Mouse (Mus musculus): ENCODE results near the gene Nup62. TPM values are rescaled to one million over a fixed set of nuclear protein-coding genes. Genes with fewer than 3 reads are reported as not detected.

The Nup62 gene
- polyA plus RNA-seq, 1 experiment from 2014 or later, result 51.0 TPM

DNA sequence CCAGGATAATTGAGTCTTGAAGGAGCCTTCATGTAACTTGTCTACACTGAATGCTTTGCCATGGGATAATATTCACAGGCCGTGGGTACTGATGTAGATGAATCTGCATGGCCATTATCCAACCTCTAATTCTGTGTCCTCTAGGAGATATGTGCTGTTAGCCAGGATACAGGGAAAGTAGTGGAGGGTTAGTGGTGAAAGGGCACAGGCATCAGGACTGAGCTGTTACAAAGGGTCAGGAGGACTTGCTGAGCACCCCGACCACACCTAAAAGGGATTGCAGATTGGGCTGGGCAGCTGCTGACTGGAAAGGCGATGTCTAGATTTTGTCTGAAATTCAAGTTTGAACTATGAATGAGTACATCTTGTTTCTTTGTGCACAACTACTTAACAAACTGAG is 4.6 kb downstream of the Nup62 start:
- Histone ChIP-seq H3K4me3 (no peak overlapping the region), H3K4me2 (no peak overlapping the region), H3K27me3 (no peaks in the 10 kb centered on the region), H3K36me3 (no peaks in the 10 kb centered on the region), H3K4me1 (replicated peaks) (peaks cover 52% of the 10 kb centered on the region), H3K9me3 (no peaks in the 10 kb centered on the region), H3K27ac (replicated peaks) (no peak overlapping the region), H3K9ac (no peak overlapping the region)
- ATAC-seq (ENCODE audit: low read depth), result no peak
- 84% methylated on average over 3 of the region's 3 CpGs for WGBS

DNA sequence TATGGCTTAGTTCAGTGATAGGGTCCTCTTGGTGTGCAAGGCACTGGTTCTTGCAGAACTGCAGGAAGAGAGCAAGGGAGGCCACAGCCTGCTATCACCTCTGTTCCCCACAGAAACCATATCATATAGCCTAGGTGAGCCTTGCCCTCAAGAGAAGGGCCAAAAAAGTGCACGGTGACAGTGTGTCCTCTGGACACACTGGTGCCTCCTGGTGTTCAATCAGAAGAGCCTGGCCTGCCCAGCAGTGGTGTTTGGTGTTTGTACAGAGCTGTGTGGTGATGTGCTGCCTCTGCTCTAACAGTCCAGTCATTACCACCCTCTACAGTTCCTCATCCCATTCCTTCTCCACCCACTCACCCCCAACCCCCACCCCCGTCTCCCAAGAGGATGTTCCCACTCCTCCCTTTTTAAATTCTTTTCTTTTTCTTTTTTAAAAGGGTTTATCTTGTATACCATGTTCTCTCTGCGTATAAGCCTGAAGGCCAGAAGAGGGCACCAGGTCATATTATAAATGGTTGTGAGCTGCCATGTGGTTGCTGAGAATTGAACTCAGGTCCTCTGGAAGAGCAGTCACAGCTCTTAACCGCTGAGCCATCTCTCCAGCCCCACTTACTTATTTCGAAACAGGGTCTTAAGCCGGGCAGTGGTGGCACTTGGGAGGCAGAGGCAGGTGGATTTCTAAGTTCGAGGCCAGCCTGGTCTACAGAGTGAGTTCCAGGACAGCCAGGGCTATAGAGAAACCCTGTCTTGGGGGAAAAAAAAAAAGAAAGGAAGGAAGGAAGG is 6.0 kb downstream of the Nup62 start:
- Histone ChIP-seq H3K27me3 (no peaks in the 10 kb centered on the region), H3K9ac (no peak overlapping the region), H3K4me3 (no peak overlapping the region), H3K27ac (replicated peaks) (no peak overlapping the region), H3K4me1 (replicated peaks) (peaks cover 50% of the 10 kb centered on the region), H3K36me3 (no peaks in the 10 kb centered on the region), H3K9me3 (no peaks in the 10 kb centered on the region), H3K4me2 (no peak overlapping the region)
- ATAC-seq (ENCODE audit: low read depth), result no peak
- 85% methylated on average over 7 of the region's 7 CpGs for WGBS

DNA sequence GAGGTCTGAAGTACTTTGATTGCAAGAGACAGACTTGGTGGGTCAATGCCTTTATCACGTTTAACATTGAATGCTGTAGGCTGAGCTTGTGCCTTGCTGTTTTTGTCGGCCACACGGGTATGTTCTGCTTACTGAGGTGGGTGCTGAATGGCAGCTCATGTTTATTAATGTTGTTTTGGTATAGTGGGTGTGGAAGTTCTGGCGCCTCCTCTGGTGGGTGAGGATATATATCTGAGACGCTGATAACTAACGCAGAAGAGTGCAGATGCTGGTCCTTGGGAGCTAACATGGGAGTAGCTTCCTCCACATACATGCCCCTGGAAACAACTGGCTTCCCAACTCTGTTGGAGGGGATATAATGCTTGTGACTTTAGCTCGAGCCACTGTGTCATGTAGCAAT is 7.5 kb downstream of the Nup62 start:
- Histone ChIP-seq H3K9me3 (no peaks in the 10 kb centered on the region), H3K27me3 (no peaks in the 10 kb centered on the region), H3K36me3 (peaks cover 7% of the 10 kb centered on the region; the same call in 1 of the 2 replicates), H3K4me3 (no peak overlapping the region), H3K9ac (no peak overlapping the region), H3K4me2 (no peak overlapping the region), H3K27ac (replicated peaks) (no peak overlapping the region), H3K4me1 (replicated peaks) (peaks cover 34% of the 10 kb centered on the region)
- WGBS, result 41% methylated on average over 7 of the region's 7 CpGs
- ATAC-seq (ENCODE audit: low read depth), result no peak

DNA sequence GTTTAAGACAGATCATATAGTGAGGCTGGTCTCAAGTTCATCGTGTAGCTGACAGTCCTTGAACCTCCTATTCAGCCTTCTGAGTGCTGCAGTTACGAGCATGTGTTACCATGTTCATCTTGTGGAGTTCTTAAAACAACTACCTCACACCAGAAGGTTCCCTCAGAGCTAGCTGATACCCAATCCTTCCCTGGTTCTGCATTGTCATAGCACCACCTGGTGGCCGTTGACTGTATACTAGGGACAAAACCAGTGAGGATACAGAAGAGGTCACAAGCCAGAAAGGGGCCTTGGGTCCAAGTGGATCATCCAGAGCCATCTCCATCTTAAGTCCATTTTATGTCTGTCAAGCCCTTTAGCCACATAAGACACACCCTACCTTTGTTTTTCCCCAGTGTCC is 9.0 kb downstream of the Nup62 start:
- H3K27ac ChIP-seq (replicated peaks), result no peak overlapping the region
- H3K4me1 ChIP-seq (replicated peaks), result peaks cover 19% of the 10 kb centered on the region
- no peak overlapping the region for H3K4me2 ChIP-seq
- no peak overlapping the region for H3K4me3 ChIP-seq
- H3K9ac ChIP-seq, result peak overlapping the region; percentile 27; the same call in 1 of the 2 replicates
- peak; percentile 70 for ATAC-seq (ENCODE audit: low read depth)
- H3K27me3 ChIP-seq, result no peaks in the 10 kb centered on the region
- no peaks in the 10 kb centered on the region for H3K9me3 ChIP-seq
- WGBS, result 27% methylated on average over 3 of the region's 3 CpGs
- peaks cover 21% of the 10 kb centered on the region for H3K36me3 ChIP-seq

DNA sequence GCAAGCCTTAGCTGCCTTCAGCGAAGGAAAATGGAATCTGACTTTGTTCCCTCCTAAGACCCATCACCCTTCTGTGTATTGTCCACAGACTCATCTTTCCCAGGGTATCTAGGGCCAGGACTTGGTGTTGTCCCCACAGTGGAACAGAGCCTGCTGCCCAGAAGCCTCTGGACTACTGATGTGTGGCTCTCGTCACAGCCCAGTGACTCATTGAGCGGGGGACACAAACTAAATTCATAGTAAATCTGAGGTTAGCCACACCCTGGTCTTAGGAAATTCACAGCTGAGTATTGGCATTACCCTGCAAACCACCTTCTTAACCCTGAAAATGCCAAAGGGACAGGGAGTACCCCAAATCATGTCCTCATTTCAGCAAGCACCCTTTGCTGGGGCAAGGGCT is 10.9 kb downstream of the Nup62 start:
- WGBS, result 94% methylated on average over 3 of the region's 3 CpGs

DNA sequence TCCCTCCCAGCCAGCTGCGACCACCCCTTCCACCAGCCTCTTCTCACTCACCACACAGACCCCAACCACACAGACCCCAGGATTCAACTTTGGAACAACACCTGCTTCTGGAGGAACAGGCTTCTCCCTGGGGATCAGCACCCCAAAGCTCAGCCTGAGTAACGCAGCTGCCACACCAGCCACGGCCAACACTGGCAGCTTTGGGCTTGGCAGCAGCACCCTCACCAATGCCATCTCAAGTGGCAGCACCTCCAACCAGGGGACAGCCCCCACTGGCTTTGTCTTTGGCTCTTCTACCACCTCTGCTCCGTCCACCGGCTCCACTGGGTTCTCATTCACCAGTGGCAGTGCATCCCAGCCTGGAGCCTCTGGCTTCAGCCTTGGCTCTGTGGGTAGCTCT is 12.8 kb downstream of the Nup62 start:
- Histone ChIP-seq H3K4me1 (replicated peaks) (peaks cover 6% of the 10 kb centered on the region; the same call in 1 of the 2 replicates), H3K36me3 (peaks cover 46% of the 10 kb centered on the region), H3K4me3 (no peak overlapping the region), H3K9me3 (no peaks in the 10 kb centered on the region), H3K27ac (replicated peaks) (no peak overlapping the region), H3K27me3 (no peaks in the 10 kb centered on the region), H3K9ac (no peak overlapping the region), H3K4me2 (no peak overlapping the region)
- WGBS, result 93% methylated on average over 5 of the region's 5 CpGs
- ATAC-seq (ENCODE audit: low read depth), result no peak

More for the DNA sequence above, 10.9 kb downstream of the Nup62 start:
- Histone ChIP-seq H3K4me1 (replicated peaks) (peaks cover 6% of the 10 kb centered on the region; the same call in 1 of the 2 replicates), H3K36me3 (peaks cover 40% of the 10 kb centered on the region), H3K27me3 (no peaks in the 10 kb centered on the region), H3K4me3 (no peak overlapping the region), H3K4me2 (no peak overlapping the region), H3K9me3 (no peaks in the 10 kb centered on the region), H3K27ac (replicated peaks) (no peak overlapping the region), H3K9ac (no peak overlapping the region)
- no peak for ATAC-seq (ENCODE audit: low read depth)

DNA sequence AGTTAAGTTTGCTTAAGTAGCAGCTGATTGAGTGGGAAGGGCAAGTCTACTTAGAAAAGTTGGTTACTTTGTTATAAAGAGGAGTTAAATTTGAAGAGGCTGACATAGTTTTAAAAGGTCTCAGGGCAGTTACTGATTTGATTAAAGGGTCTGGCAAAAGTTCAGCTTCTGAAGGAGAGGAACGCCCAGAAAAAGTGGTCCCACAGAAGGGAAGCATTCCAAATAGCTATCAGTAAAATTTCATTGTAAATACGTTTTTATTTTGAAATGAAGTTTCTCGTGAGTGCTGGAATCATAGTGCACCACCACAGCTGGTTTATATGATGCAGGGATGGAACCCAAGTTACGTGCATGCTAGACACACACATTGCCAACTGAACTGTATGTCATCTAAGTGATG is 16.9 kb downstream of the Nup62 start:
- no peaks in the 10 kb centered on the region for H3K27me3 ChIP-seq
- H3K4me3 ChIP-seq, result no peak overlapping the region
- no peak overlapping the region for H3K4me2 ChIP-seq
- H3K4me1 ChIP-seq (replicated peaks), result 0 out of 2 replicates have a peak, but pooled peaks cover 3% of the 10 kb centered on the region
- no peaks in the 10 kb centered on the region for H3K9me3 ChIP-seq
- H3K27ac ChIP-seq (replicated peaks), result no peak overlapping the region
- ATAC-seq (ENCODE audit: low read depth), result no peak
- peaks cover 44% of the 10 kb centered on the region for H3K36me3 ChIP-seq
- no peak overlapping the region for H3K9ac ChIP-seq
- 81% methylated on average over 4 of the region's 4 CpGs for WGBS

DNA sequence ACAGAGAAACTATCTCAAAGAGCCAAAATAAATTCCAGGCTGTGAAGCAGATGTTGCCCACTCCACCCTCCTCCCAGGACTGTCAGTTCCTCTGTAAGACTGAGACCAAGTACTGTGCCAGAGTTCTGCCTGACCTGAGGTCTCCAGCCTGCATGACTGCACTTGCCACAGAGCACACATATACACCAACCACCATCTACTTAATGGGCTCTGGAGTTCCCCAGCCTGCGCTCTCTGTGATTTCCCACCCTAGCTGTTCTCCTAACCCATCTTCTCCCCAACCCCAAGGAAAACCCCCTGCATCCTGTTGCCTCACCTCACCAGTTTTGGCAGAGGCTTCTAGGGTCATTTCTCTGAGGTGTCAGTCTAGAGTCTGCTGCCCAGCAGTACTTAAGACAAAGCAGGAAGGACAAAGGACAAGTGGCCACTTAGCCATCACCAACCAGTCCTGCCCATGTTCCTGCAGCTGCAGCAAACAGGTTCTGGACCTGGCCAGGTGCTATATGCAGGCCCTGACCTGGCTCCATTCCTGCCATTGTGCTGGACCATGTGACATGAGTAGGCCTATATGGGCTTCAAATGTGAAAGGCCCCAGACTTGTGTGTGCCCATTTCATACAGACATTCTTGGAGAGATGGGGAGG is 19.6 kb downstream of the Nup62 start:
- Histone ChIP-seq H3K36me3 (peaks cover 22% of the 10 kb centered on the region), H3K4me3 (no peak overlapping the region), H3K9ac (no peak overlapping the region), H3K27me3 (peaks cover 20% of the 10 kb centered on the region), H3K4me1 (replicated peaks) (peaks cover 21% of the 10 kb centered on the region), H3K4me2 (no peak overlapping the region), H3K9me3 (no peaks in the 10 kb centered on the region), H3K27ac (replicated peaks) (no peak overlapping the region)
- 94% methylated on average over 1 of the region's 1 CpGs for WGBS
- ATAC-seq (ENCODE audit: low read depth), result no peak

DNA sequence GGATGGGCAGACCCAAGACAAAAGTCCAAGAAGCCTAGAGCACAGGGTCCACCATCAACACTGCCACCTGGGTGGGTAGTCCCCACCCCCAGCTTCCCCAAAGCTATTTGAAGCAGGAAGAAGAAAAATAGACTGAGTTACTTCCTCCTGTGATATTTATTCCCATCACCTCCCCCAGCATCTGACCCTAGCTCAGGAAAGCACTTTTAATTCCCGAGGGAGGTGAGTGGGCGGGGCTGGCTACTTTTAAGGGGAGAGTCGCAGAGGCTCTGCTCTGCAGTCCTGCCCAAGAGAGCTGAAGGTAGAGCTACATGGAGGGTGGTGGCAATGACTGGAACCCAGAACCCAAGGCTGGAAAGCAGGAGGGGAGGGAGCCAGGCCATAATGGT is 20.1 kb downstream of the Nup62 start:
- Histone ChIP-seq H3K9me3 (no peaks in the 10 kb centered on the region), H3K27me3 (peaks cover 25% of the 10 kb centered on the region), H3K36me3 (peaks cover 22% of the 10 kb centered on the region), H3K27ac (replicated peaks) (no peak overlapping the region), H3K9ac (no peak overlapping the region), H3K4me1 (replicated peaks) (peaks cover 24% of the 10 kb centered on the region), H3K4me3 (no peak overlapping the region), H3K4me2 (no peak overlapping the region)
- ATAC-seq (ENCODE audit: low read depth), result no peak
- WGBS, result 54% methylated on average over 3 of the region's 3 CpGs

DNA sequence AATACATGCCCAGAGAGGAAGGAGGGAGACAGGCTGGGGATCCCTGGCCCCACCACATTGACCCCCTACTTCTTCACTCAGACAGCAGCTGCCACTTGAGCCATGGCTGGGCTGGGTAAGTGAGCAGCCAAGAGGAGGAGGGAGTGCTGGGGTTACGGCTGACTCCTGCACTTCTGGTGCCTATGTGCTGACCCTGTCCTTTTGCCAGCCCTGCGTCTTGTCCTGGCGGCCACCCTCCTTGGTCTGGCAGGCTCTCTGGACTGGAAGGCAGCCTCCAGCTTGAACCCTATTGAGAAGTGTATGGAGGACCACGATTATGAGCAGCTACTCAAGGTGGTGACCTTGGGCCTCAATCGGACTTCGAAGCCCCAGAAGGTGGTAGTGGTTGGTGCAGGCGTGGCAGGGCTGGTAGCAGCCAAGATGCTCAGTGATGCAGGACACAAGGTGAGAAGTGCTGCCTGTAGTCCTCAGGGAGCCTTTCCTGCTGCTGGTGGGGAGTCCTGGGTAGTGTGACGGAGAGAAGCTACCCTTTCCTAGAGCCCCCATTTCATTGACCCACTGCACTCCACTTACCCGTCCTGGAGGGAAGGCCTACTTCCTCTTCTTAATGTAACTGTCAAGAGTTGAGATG is 20.6 kb downstream of the Nup62 start:
- Histone ChIP-seq H3K4me1 (replicated peaks) (peaks cover 24% of the 10 kb centered on the region), H3K27me3 (peaks cover 30% of the 10 kb centered on the region), H3K4me3 (no peak overlapping the region), H3K9ac (no peak overlapping the region), H3K9me3 (no peaks in the 10 kb centered on the region), H3K27ac (replicated peaks) (no peak overlapping the region), H3K4me2 (no peak overlapping the region), H3K36me3 (peaks cover 21% of the 10 kb centered on the region)
- 85% methylated on average over 9 of the region's 9 CpGs for WGBS
- ATAC-seq (ENCODE audit: low read depth), result no peak

DNA sequence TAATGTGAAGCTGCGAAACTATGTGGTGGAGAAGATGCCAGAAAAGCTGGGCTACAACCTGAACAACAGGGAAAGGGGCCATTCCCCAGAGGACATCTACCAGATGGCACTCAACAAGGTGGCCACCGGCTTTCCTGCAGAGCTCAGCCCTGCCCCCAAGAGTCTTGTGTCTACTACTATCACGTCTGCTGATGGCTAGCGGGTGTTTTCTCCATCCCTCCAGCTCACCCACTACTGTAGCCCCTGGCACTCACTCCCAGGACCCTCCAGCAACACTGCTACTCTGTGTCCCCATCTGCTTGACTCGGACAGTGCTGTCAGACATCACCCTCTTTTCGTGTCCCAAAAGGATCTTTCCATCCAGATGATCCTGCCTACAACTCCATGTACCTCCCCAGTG is 22.2 kb downstream of the Nup62 start:
- peaks cover 40% of the 10 kb centered on the region for H3K27me3 ChIP-seq
- H3K36me3 ChIP-seq, result peaks cover 28% of the 10 kb centered on the region
- H3K9ac ChIP-seq, result no peak overlapping the region
- H3K27ac ChIP-seq (replicated peaks), result no peak overlapping the region
- H3K4me1 ChIP-seq (replicated peaks), result peaks cover 24% of the 10 kb centered on the region
- no peaks in the 10 kb centered on the region for H3K9me3 ChIP-seq
- WGBS, result 83% methylated on average over 6 of the region's 6 CpGs
- no peak for ATAC-seq (ENCODE audit: low read depth)
- H3K4me2 ChIP-seq, result no peak overlapping the region
- H3K4me3 ChIP-seq, result no peak overlapping the region

DNA sequence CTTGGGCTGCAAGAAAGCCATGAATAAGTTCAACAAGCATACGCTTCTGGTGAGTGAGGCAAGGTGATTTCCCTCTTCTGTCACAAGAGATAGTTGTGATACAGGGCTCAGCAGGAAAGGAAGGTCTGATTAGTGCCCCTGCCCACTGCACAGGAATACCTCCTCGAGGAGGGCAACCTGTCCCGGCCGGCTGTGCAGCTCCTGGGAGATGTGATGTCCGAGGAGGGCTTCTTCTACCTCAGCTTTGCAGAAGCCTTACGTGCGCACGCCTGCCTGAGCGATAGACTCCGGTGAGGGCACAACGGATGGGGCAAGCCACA is 23.2 kb downstream of the Nup62 start:
- Histone ChIP-seq H3K27ac (replicated peaks) (no peak overlapping the region), H3K4me3 (peak overlapping the region; percentile 23), H3K27me3 (peaks cover 40% of the 10 kb centered on the region), H3K36me3 (peaks cover 39% of the 10 kb centered on the region), H3K9ac (peak overlapping the region; percentile 65), H3K4me1 (replicated peaks) (peaks cover 24% of the 10 kb centered on the region), H3K4me2 (peak overlapping the region; percentile 49), H3K9me3 (no peaks in the 10 kb centered on the region)
- WGBS, result 30% methylated on average over 11 of the region's 11 CpGs
- ATAC-seq (ENCODE audit: low read depth), result no peak
